Mouse (Mus musculus) lung, embryonic 16.5 days (tissue): Measurements from ENCODE around the gene Nup214. TPM values are rescaled to one million over a fixed set of nuclear protein-coding genes. Genes with fewer than 3 reads are reported as not detected.

ENCODE experiments used
- ATAC-seq: fragments of 200-750 bp; cut with Nextera tagmentation; 2 replicates; pipeline ENCODE4 v1.8.0; 2017; ENCODE audit warnings: low read depth, mild to moderate bottlenecking, moderate library complexity
- H3K27ac ChIP-seq: fragments of 300-500 bp; sonication (generic); 2 replicates; pipeline ENCODE4 v1.5.1; 2014; ENCODE audit warnings: mild to moderate bottlenecking, control low read depth, low read length
- H3K27me3 ChIP-seq: fragments of 300-500 bp; sonication (generic); 2 replicates; pipeline ENCODE4 v1.6.1; 2014; ENCODE audit warnings: low read depth, low read length, mixed read lengths; ENCODE audit not compliant: control insufficient read depth, insufficient read depth
- H3K36me3 ChIP-seq: fragments of 300-500 bp; sonication (generic); 2 replicates; pipeline ENCODE4 v1.6.1; 2014; ENCODE audit warnings: low read length; ENCODE audit not compliant: control insufficient read depth, insufficient read depth
- H3K4me1 ChIP-seq: fragments of 300-500 bp; sonication (generic); replicated peaks from 2 replicates; pipeline ENCODE4 v1.6.1; 2014; ENCODE audit warnings: low read length, mixed read lengths; ENCODE audit not compliant: control insufficient read depth, insufficient read depth
- H3K4me2 ChIP-seq: fragments of 300-500 bp; sonication (generic); 2 replicates; pipeline ENCODE4 v1.6.1; 2014; ENCODE audit warnings: low read depth, low read length, control low read depth
- H3K4me3 ChIP-seq: fragments of 300-500 bp; sonication (generic); 2 replicates; pipeline ENCODE4 v1.5.1; 2014; ENCODE audit warnings: mild to moderate bottlenecking, low read length, control low read depth
- H3K9ac ChIP-seq: fragments of 300-500 bp; sonication (generic); 2 replicates; pipeline ENCODE4 v1.6.1; 2014; ENCODE audit warnings: low read length, control low read depth
- H3K9me3 ChIP-seq: fragments of 300-500 bp; sonication (generic); 2 replicates; pipeline ENCODE4 v1.6.1; 2016; ENCODE audit warnings: low read length; ENCODE audit not compliant: control insufficient read depth
- WGBS: fragments of 180-500 bp; shearing (Covaris S2); extraction: QIAGEN DNeasy Blood & Tissue Kit; methylation state at CpG from one replicate; pipeline ENCODE4 v1.1.7; 2014; 5-methylcytosine and 5-hydroxymethylcytosine counted together
- polyA plus RNA-seq: library from polyadenylated mRNA; unstranded; fragments of >200 nt; fragmentation: Nextera tagmentation; extraction: Ambion mirVana; gene quantifications from 2 replicates; pipeline ENCODE4 v1.2.1, GENCODE M21; 2015

Nup214 gene
- polyA plus RNA-seq, 1 experiment from 2014 or later: 86.6 TPM

GRCm38 (mm10) chr2:32043836-32044235 lies 69.6 kb downstream of the Nup214 start:
- no peak for ATAC-seq
- WGBS: 53% methylated on average over 5 of the region's 5 CpGs
- H3K27me3 ChIP-seq: no peaks in the 10 kb centered on the region

GRCm38 (mm10) chr2:32045375-32045774 lies 71.1 kb downstream of the Nup214 start:
- no peaks in the 10 kb centered on the region for H3K9me3 ChIP-seq
- no peak overlapping the region for H3K27ac ChIP-seq
- H3K4me1 ChIP-seq: no peaks in the 10 kb centered on the region
- peaks cover 28% of the 10 kb centered on the region for H3K36me3 ChIP-seq
- H3K27me3 ChIP-seq: no peaks in the 10 kb centered on the region
- no peak for ATAC-seq
- no peak overlapping the region for H3K4me2 ChIP-seq
- H3K9ac ChIP-seq: no peak overlapping the region
- 83% methylated on average over 6 of the region's 6 CpGs for WGBS
- H3K4me3 ChIP-seq: no peak overlapping the region

More at GRCm38 (mm10) chr2:32043836-32044235, 69.6 kb downstream of the Nup214 start:
- Histone ChIP-seq H3K9ac (no peak overlapping the region), H3K4me3 (no peak overlapping the region), H3K4me1 (no peaks in the 10 kb centered on the region), H3K9me3 (no peaks in the 10 kb centered on the region), H3K27ac (no peak overlapping the region), H3K4me2 (no peak overlapping the region), H3K36me3 (peaks cover 34% of the 10 kb centered on the region)

DNA sequence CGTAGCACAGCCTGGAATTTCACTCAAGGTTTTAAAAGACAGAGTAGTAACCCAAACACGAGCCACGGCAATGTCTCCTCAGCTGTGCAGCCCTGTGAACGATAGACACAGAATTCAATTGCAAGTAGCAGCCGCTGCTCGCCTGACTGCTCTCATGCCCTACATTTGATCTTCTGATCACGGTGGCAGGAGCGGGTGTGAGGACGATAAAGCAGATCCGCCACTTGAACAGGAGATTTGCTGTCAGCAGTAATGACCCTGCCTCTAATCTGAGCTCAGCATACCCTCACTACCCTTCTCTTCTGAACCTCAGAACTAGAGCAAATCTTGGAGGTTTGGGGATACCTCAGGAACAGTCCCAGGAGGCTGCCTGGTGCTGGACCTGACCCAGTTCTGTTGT lies 71.8 kb downstream of the Nup214 start:
- ATAC-seq: no peak
- Histone ChIP-seq H3K4me2 (no peak overlapping the region), H3K27ac (no peak overlapping the region), H3K27me3 (no peaks in the 10 kb centered on the region), H3K4me1 (no peaks in the 10 kb centered on the region), H3K9ac (no peak overlapping the region), H3K4me3 (no peak overlapping the region), H3K9me3 (no peaks in the 10 kb centered on the region), H3K36me3 (peaks cover 28% of the 10 kb centered on the region)
- 82% methylated on average over 10 of the region's 10 CpGs for WGBS

DNA sequence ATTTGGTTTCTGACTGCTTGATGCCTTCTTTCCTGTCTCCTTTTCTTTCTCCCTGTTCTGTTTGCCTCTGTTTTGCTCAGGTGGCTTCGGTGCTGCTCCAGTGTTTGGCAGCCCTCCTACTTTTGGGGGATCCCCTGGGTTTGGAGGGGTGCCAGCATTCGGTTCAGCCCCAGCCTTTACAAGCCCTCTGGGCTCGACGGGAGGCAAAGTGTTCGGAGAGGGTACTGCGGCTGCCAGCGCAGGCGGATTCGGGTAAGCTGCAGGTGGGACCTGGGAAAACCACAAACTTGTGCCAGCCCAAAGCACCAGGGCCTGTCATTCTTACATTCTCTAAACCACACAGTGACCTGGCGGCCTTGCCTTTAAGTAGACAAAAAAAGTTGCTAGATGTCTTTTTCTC lies 73.1 kb downstream of the Nup214 start:
- no peak overlapping the region for H3K9ac ChIP-seq
- no peak overlapping the region for H3K4me2 ChIP-seq
- no peak overlapping the region for H3K4me3 ChIP-seq
- H3K9me3 ChIP-seq: no peaks in the 10 kb centered on the region
- no peaks in the 10 kb centered on the region for H3K27me3 ChIP-seq
- no peaks in the 10 kb centered on the region for H3K4me1 ChIP-seq
- no peak for ATAC-seq
- peaks cover 29% of the 10 kb centered on the region for H3K36me3 ChIP-seq
- no peak overlapping the region for H3K27ac ChIP-seq
- WGBS: 85% methylated on average over 10 of the region's 10 CpGs

- Histone ChIP-seq H3K27me3 (no peaks in the 10 kb centered on the region), H3K4me1 (no peaks in the 10 kb centered on the region), H3K9ac (no peak overlapping the region), H3K4me2 (no peak overlapping the region), H3K4me3 (no peak overlapping the region), H3K36me3 (peaks cover 21% of the 10 kb centered on the region), H3K27ac (no peak overlapping the region), H3K9me3 (no peaks in the 10 kb centered on the region)
- ATAC-seq: no peak
- WGBS: 73% methylated on average over 8 of the region's 8 CpGs
Observed at GRCm38 (mm10) chr2:32051791-32052190, 77.6 kb downstream of the Nup214 start.

DNA sequence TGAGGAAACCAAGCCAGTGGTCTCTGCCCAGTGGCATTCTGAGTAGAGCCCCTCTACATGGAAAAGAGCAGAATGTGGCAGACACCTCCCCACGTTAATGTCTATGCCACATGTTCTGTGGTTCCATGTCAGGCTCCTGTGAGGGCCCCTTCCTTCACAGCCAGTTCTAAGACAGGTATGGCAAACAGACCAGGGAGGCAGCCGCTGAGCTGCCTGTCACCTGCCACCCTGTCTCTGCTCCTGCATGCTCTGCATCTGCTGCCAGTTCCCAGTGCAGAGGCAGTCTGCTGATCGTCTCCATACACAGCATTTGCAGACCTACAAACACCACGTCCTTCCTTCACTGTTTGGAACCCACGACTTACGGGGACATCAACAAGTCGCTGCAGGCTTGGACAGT lies 78.2 kb downstream of the Nup214 start:
- H3K36me3 ChIP-seq: peaks cover 21% of the 10 kb centered on the region

DNA sequence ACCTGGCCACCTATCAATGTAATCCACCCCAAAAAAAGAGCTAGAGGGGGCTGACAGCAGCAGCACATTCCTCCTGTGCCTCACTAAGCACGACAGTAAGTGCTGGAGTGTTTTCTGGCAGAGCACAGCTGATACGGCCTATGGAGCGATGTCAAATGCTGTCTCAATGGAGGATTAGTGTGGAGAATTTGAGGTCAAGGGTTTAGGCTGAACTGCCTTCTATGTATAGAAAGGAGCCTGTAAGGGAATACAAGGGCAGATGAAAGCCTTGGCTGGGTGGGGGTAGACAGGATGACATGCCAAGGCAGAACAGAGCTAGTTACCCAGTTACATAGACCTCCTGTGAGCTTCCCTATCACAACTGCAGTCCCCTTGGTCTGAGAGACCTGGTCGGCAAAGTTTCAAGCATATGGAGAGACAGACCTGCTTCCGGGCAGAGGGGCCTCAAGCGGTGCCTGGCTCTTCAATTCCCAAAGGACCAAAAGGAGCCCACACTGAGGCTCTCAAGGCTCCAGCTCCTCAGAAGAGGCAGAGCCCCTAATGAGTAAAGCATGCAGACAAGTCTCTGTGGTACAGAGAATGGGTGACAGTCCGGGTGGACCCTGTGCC lies 81.2 kb downstream of the Nup214 start:
- 64% methylated on average over 7 of the region's 7 CpGs for WGBS
- H3K36me3 ChIP-seq: peaks cover 12% of the 10 kb centered on the region; the same call in 1 of the 2 replicates
- no peaks in the 10 kb centered on the region for H3K27me3 ChIP-seq
- no peak for ATAC-seq
- H3K9me3 ChIP-seq: no peaks in the 10 kb centered on the region
- H3K4me1 ChIP-seq: no peaks in the 10 kb centered on the region
- no peak overlapping the region for H3K4me3 ChIP-seq
- H3K9ac ChIP-seq: no peak overlapping the region
- H3K4me2 ChIP-seq: no peak overlapping the region
- H3K27ac ChIP-seq: no peak overlapping the region

More for the DNA sequence above, 78.2 kb downstream of the Nup214 start:
- H3K27me3 ChIP-seq: no peaks in the 10 kb centered on the region
- H3K4me3 ChIP-seq: no peak overlapping the region
- H3K9me3 ChIP-seq: no peaks in the 10 kb centered on the region
- no peak for ATAC-seq
- H3K27ac ChIP-seq: no peak overlapping the region
- no peak overlapping the region for H3K9ac ChIP-seq
- H3K4me2 ChIP-seq: no peak overlapping the region
- 93% methylated on average over 7 of the region's 7 CpGs for WGBS
- no peaks in the 10 kb centered on the region for H3K4me1 ChIP-seq

- no peak overlapping the region for H3K9ac ChIP-seq
- no peak for ATAC-seq
- no peak overlapping the region for H3K4me3 ChIP-seq
- H3K27me3 ChIP-seq: no peaks in the 10 kb centered on the region
- no peaks in the 10 kb centered on the region for H3K4me1 ChIP-seq
- peaks cover 9% of the 10 kb centered on the region; the same call in 1 of the 2 replicates for H3K36me3 ChIP-seq
- H3K27ac ChIP-seq: no peak overlapping the region
- H3K4me2 ChIP-seq: no peak overlapping the region
- 81% methylated on average over 10 of the region's 10 CpGs for WGBS
- H3K9me3 ChIP-seq: no peaks in the 10 kb centered on the region
Observed at GRCm38 (mm10) chr2:32056524-32056923, 82.3 kb downstream of the Nup214 start.

GRCm38 (mm10) chr2:32057360-32057759 lies 83.1 kb downstream of the Nup214 start:
- ATAC-seq: no peak
- no peak overlapping the region for H3K4me3 ChIP-seq
- H3K27ac ChIP-seq: no peak overlapping the region
- WGBS: 53% methylated on average over 2 of the region's 2 CpGs
- no peaks in the 10 kb centered on the region for H3K4me1 ChIP-seq
- H3K4me2 ChIP-seq: no peak overlapping the region
- no peak overlapping the region for H3K9ac ChIP-seq
- H3K27me3 ChIP-seq: no peaks in the 10 kb centered on the region
- H3K36me3 ChIP-seq: peaks cover 5% of the 10 kb centered on the region; the same call in 1 of the 2 replicates
- H3K9me3 ChIP-seq: no peaks in the 10 kb centered on the region
